Comparison of ENCODE assay signal across 11 mouse cellular contexts in genomic region chr9:122309013-122309980, GRCm38 (mm10). TPM values are rescaled to one million over a fixed set of nuclear protein-coding genes. Genes with fewer than 3 reads are reported as not detected.
DNase-seq lines count a peak whose midpoint lies in the region; ATAC-seq and TF ChIP-seq lines count a peak whose summit lies in the region.
"Had no signal": no experiment of that assay in that cellular context is flagged by ENCODE, and none has a peak within 500 bp of the region (broad histone marks: within the 10 kb centered on the region; RNA-seq: fewer than 3 reads in every experiment).

No protein-coding gene starts in this region.

- no peaks in the 10 kb centered on the region for H3K9me3 ChIP-seq in intestine, postnatal 0 days (ENCODE audit: control insufficient read depth)
- H3K9me3 ChIP-seq: hindbrain, embryonic 15.5 days had no signal

- H3K27ac ChIP-seq in intestine, postnatal 0 days (ENCODE audit: low read depth, low read length): no peak overlapping the region
- H3K27ac ChIP-seq: hindbrain, embryonic 15.5 days had no signal

- no peak overlapping the region for H3K4me2 ChIP-seq in intestine, postnatal 0 days (replicated peaks; ENCODE audit: low read depth)

- 59% methylated on average over 14 of the region's 14 CpGs for WGBS in intestine, postnatal 0 days

- no peak overlapping the region for H3K9ac ChIP-seq in intestine, postnatal 0 days (ENCODE audit: low read depth, low read length)
- H3K9ac ChIP-seq: hindbrain, embryonic 15.5 days had no signal

- H3K4me3 ChIP-seq in intestine, postnatal 0 days (ENCODE audit: low read depth, low read length): no peak overlapping the region
- H3K4me3 ChIP-seq: erythroblast, embryonic 14.5 days had no signal

- DNase-seq in heart, adult 11 months: peak; percentile 92
- DNase-seq in heart, postnatal 25 days (ENCODE audit: low spot score): no peak
- DNase-seq in adipocyte (ENCODE audit: low spot score): peak; percentile 86
- DNase-seq in gastrocnemius, postnatal 4 days (ENCODE audit: low spot score in 2 of 2): no peak
- no peak for DNase-seq in right cerebral cortex, postnatal 4 days

- intact Hi-C loops in heart, postnatal 25 days (cut with DNase I): no loop called here

- TF ChIP-seq CTCF in intestine, postnatal 0 days (IDR thresholded peaks at IDR 0.05; ENCODE audit: low read depth): no peak

- H3K36me3 ChIP-seq in intestine, postnatal 0 days (ENCODE audit: control insufficient read depth, insufficient read depth): no peaks in the 10 kb centered on the region
- H3K36me3 ChIP-seq: hindbrain, embryonic 15.5 days had no signal

- 0 out of 2 replicates have a peak, but pooled peaks have one; percentile 17 for ATAC-seq in intestine, postnatal 0 days
- ATAC-seq in megakaryocyte-erythroid progenitor cell, adult 5-6 weeks (replicated peaks; ENCODE audit: low FRiP score, low TSS enrichment, poor library complexity, severe bottlenecking): peak; percentile 43; the same call in 1 of the 2 replicates
- no peak for ATAC-seq in inflammation-experienced regulatory T-cells, adult 6 months

- H3K27me3 ChIP-seq in intestine, postnatal 0 days (replicated peaks; ENCODE audit: control insufficient read depth, insufficient read depth, low read length): no peaks in the 10 kb centered on the region
- H3K27me3 ChIP-seq: CH12.LX; hindbrain, embryonic 15.5 days had no signal

- no peaks in the 10 kb centered on the region for H3K4me1 ChIP-seq in intestine, postnatal 0 days (replicated peaks; ENCODE audit: control insufficient read depth, insufficient read depth, low read length)

RNA-seq across cellular contexts. Expression of gene Ano10, which starts 15.1 kb away (rescaled TPM):
- total RNA-seq in heart, postnatal 25 days (2021): 100 to 1,000 TPM; 115 to 118 TPM
- 47.7 and 51.9 TPM in 2 replicates for polyA plus RNA-seq in intestine, postnatal 0 days (2015; fragmentation: Nextera tagmentation; extraction: Ambion mirVana)
- total RNA-seq in megakaryocyte-erythroid progenitor cell, adult 5-6 weeks (2014; fragmentation: Nextera tagmentation): 4.6 and 6.4 TPM in 2 replicates
- total RNA-seq in megakaryocyte-erythroid progenitor cell, adult 5-6 weeks (2017): 0.65 and 0.70 TPM in 2 replicates
- 10 to 100 TPM; 13.5 to 24.3 (median 19.2) TPM for polyA plus RNA-seq in inflammation-experienced regulatory T-cells, adult 6 months (2017; shearing (Covaris generic))
- total RNA-seq in gastrocnemius, postnatal 4 days (2021): 10 to 100 TPM; 55.9 to 57.0 TPM

RNA-seq across cellular contexts. Expression of gene Abhd5, which starts 42.1 kb away (rescaled TPM):
- 10 to 100 TPM; 62.2 to 64.2 TPM for total RNA-seq in heart, postnatal 25 days (2021)
- 49.0 and 50.8 TPM in 2 replicates for polyA plus RNA-seq in intestine, postnatal 0 days (2015; fragmentation: Nextera tagmentation; extraction: Ambion mirVana)
- total RNA-seq in megakaryocyte-erythroid progenitor cell, adult 5-6 weeks (2014; fragmentation: Nextera tagmentation): 23.6 and 30.9 TPM in 2 replicates
- total RNA-seq in megakaryocyte-erythroid progenitor cell, adult 5-6 weeks (2017): 17.7 and 26.4 TPM in 2 replicates
- polyA plus RNA-seq in inflammation-experienced regulatory T-cells, adult 6 months (2017; shearing (Covaris generic)): 10 to 100 TPM; 11.3 to 21.8 (median 13.0) TPM
- total RNA-seq in gastrocnemius, postnatal 4 days (2021): 10 to 100 TPM; 26.3 to 26.4 TPM

Comparison
In these comparisons a context has a peak if more than half of its experiments do, and no peak if none do; other contexts are left out.
1. DNase-seq: peak in heart, adult 11 months (single experiment) and adipocyte (single experiment); none in heart, postnatal 25 days (single experiment), gastrocnemius, postnatal 4 days (0 of 2) and right cerebral cortex, postnatal 4 days (single experiment).
2. RNA of gene Ano10, which starts 15.1 kb away (total RNA-seq): 115 to 118 TPM in heart, postnatal 25 days and 55.9 to 57.0 TPM in gastrocnemius, postnatal 4 days; 0.65 to 6.4 TPM in megakaryocyte-erythroid progenitor cell, adult 5-6 weeks; every median in the first group is over 4 times any median in the second.